Mouse (Mus musculus) ovary, postnatal 14 days (tissue): ENCODE results near the gene Btbd35f4.
"Not testable (repeated sequence)": the region's sequence is repeated elsewhere in the genome, so short reads cannot be mapped to it uniquely, and the experiment has no call there.

Experiments used
- DNase-seq: peaks from one replicate; pipeline ENCODE4 v3.0.0; 2022; ENCODE audit warnings: low spot score

The Btbd35f4 gene

GRCm38 (mm10) chrX:4800196-4800595 lies at the start of gene Btbd35f4:
Btbd35f4 (plus strand) TSS chrX:4800496.
- not testable (repeated sequence) for DNase-seq

- not testable (repeated sequence) for DNase-seq
Measured at GRCm38 (mm10) chrX:4840016-4840415, 39.7 kb downstream of the Btbd35f4 start.
